Mouse (Mus musculus) layer of hippocampus, postnatal 25 days (tissue): ENCODE results near the gene Hmbs. TPM values are rescaled to one million over a fixed set of nuclear protein-coding genes. Genes with fewer than 3 reads are reported as not detected.
"Not testable (repeated sequence)": the region's sequence is repeated elsewhere in the genome, so short reads cannot be mapped to it uniquely, and the experiment has no call there.

ENCODE experiments used
- DNase-seq, 2 experiments: peaks; one replicate each; pipeline ENCODE4 v3.0.0; 2022; ENCODE audit warnings: mixed read lengths in 2 of 2, low spot score in 1 of 2; ENCODE audit errors: extremely low spot score in 1 of 2
- total RNA-seq, 2 experiments: library from RNA; stranded (reverse); gene quantifications; 2 replicates each; pipeline ENCODE4 v1.2.3; 2021

Hmbs gene
- 10 to 100 TPM; 17.9 to 23.6 TPM for total RNA-seq

- peak; percentile 68 to 86 for DNase-seq
Observed at GRCm38 (mm10) chr9:44343781-44344421, at the start of gene Hmbs. Gene Hmbs, minus strand, starts transcription at chr9:44344228.

DNA sequence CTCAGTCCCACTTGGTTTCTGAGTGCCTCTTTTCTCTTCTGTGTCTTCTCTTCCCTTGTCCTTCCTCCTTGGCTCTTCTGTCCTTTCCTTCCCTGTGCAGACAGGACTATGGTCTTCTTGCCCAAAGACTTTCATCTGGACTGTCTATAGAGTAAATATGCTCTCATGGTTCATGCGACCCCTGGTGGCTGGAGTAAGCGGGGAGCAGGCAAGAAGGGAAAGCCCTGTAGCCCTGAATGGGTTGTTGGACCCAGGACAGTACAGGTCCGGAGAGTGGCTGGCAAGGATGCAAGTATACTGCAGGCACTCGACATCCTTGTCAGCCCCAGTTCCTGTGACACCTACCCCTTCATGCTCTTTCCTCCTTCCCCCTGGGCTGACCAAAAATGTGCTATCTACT, 47.4 kb upstream of the Hmbs start:
- DNase-seq: peak; percentile 53 to 82

DNA sequence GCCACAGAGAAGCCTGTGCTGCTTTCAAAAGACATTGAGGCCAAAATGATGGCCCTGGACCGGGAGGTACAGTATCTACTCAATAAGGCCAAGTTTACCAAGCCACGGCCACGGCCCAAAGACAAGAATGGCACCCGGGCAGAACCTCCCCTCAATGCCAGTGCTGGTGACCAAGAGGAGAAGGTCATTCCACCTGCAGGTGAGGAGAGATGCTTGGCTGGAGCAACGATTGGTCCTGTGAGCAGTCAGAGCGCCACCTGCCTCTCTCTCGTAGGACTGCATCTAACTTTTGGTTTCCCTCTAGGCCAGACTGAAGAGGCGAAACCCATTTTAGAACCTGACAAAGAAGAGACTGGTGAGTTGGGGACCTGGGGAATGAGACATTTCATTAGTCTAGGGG, 45.2 kb upstream of the Hmbs start:
- peak in 1 of 2 experiments; percentile 52 for DNase-seq

- no peak for DNase-seq
Observed at GRCm38 (mm10) chr9:44387221-44387620, 43.2 kb upstream of the Hmbs start.

GRCm38 (mm10) chr9:44384596-44384995, 40.6 kb upstream of the Hmbs start:
- DNase-seq: no peak

DNA sequence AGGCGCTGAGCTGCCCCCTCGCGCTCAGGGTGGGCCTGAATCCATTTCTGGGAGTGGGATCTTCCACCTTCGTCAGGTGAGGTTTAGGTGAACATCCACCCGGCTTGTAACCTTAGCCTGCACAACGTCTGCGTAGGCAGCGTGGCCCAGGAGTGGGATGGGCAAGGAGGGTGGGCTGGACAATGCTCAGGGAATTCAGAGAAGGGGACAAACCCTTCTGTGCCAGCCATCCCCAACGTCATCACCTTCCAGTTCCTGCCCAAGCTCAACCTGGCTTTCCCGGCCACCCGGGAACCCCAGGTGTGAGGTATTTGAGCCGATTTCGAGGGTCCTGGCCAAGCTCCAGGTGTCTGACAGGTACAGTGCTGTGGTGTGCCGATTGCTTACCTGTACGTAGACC, 35.8 kb upstream of the Hmbs start:
- no peak for DNase-seq

DNA sequence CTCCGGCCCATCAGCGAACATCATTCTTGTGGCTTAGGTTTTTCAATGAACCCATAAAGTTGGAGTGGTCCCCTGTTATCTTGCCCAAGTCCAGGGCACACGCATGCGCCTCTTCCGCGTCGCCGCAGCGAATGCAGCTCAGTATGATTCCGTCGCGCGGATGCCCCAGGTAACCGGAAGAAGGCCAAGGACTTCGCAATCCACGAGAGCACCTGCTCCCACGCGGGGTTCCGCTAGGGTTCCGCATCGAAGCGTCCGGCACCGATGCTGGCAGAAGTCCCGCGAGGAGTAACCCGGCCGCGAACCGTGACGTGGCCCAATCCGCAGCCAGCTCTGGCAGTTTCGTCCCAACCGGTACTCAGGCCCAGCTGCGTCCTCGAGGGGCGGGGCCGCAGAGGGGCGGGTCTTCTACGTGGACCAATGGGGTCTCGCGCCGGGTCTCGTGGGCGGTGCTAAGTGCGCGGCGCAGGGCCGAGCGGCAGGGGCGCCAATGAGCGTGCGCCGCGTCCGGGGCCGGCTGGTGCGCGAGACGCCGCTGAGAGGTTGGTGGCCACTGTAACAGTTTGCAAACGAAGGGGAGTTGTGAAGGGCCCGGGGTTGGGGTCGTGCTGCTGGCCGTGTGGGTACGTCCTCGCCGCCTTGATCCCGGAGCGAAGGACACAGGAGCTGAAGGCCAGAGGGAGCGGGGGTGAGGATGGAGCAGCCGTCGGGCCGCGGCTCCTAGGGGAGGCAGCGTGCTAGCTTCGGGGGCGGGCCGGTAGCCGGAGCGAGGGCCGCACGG, 35.2 kb upstream of the Hmbs start, which contains the start of gene Hyou1:
Gene Hyou1, plus strand, starts transcription at position 437 of the 781 bp plus-strand sequence.
- peak; percentile 95 to 96 for DNase-seq

DNA sequence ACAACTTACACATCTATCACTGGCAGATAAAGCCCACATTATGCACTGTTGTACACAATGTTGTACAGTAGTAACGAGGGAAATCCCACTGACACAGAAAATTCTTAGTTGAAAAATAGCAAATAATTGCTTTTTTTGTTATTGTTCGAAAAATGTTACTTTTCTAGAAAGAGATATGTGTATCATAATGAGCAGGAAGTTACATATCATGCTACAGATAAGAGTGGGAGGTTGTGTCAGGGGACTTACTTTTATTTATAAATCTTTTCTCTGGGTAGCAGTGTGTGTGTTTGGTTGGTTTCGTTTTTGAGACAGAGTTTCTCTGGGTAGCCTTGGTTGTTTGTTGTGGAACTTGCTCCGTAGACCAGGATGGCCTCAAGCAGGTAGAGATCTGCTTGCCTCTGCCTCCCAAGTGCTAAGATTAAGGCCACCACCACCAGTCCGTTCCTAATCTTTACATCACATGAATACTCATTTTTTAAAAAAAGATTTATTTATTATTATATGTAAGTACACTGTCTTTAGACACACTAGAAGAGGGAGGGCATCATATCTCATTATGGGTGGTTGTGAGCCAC, 34.2 kb upstream of the Hmbs start:
- no peak for DNase-seq

- not testable (repeated sequence) for DNase-seq
Observed at GRCm38 (mm10) chr9:44377335-44377734, 33.3 kb upstream of the Hmbs start.

- no peak for DNase-seq
Observed at GRCm38 (mm10) chr9:44376141-44376540, 32.1 kb upstream of the Hmbs start.

- no peak for DNase-seq
Observed at GRCm38 (mm10) chr9:44373386-44373785, 29.4 kb upstream of the Hmbs start.

GRCm38 (mm10) chr9:44364480-44364879, 20.5 kb upstream of the Hmbs start:
- peak in 1 of 2 experiments; percentile 33 for DNase-seq

GRCm38 (mm10) chr9:44361931-44362330, 17.9 kb upstream of the Hmbs start:
- DNase-seq: not testable (repeated sequence)

- peak; percentile 87 to 93 for DNase-seq
Observed at GRCm38 (mm10) chr9:44361190-44361917, 17.3 kb upstream of the Hmbs start, which contains the start of gene Vps11. Gene Vps11, minus strand, starts transcription at chr9:44361670.

DNA sequence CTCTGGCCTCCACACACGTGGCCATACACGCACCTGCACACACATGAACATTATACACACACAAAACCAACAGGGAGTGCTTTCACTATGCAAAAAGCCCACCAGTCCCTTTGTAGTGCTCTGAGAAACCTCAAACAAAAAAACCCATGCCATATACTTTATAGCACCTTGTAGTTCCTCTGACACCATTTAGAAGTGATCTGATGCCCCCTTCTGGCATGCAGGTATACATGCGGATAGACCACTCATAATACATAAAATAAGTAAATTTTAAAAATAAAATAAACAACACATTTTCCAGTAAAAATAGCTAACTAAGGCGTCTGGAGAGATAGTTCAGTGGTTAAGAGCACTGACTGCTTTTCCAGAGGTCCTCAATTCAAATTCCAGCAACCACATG, 13.2 kb upstream of the Hmbs start:
- no peak for DNase-seq

GRCm38 (mm10) chr9:44353142-44353541, 9.1 kb upstream of the Hmbs start:
- no peak for DNase-seq

DNA sequence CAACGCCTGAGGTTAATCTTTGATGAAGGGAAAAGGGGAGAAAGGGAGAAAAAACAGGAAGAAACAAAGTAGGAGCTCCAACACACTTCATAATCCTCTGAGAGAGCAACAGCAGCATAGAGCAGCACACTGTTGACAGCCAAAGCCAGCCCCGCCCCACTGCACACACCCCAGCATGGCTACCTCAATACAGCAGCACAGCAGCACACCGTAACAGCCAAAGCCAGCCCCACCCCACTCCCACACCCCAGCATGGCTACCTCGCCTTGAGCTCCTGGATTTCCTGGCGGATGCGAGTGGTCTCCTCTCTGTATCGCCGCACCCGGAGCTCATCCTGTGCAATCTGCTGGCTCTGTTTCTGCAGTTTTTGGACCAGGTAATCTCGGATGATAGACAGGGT, 8.3 kb upstream of the Hmbs start:
- no peak for DNase-seq

DNA sequence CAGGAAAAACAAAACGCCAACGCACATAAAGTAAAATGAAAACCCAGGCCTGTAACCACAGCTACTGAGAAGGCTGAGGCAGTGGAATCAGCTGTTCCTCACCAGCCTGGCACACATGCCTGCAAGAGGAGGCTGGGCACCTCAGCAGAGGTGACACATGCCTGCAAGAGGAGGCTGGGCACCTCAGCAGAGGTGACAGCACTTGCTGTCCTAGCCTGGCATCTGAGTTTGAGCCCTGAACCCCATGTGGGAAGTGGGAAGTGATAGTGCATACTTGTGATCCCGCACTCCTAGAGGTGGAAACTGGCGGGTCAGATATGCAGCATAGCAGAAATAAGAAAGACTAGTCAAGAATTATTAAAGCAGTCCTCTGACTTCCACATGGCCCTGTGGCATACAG, 7.4 kb upstream of the Hmbs start:
- no peak for DNase-seq

GRCm38 (mm10) chr9:44348546-44348945, 4.5 kb upstream of the Hmbs start:
- DNase-seq: no peak

DNA sequence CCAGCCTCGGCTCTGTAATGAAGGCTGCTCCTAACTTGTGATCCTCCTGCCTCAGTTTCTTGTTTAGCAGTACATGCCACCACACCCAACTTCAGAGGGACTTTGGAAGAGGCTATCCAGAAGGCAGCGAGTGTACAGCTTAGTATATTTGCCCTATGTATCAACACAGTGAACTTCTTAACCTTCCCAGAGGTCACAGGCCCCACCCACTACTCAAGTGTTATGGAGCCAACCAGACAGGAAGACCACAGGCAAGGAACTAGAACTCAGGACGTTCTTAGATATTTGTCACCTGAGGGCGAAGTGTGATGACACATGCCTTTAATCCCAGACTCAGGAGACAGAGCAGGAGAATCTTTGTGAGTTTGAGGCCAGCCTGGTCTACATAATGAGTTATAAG, 3.6 kb upstream of the Hmbs start:
- no peak for DNase-seq

DNA sequence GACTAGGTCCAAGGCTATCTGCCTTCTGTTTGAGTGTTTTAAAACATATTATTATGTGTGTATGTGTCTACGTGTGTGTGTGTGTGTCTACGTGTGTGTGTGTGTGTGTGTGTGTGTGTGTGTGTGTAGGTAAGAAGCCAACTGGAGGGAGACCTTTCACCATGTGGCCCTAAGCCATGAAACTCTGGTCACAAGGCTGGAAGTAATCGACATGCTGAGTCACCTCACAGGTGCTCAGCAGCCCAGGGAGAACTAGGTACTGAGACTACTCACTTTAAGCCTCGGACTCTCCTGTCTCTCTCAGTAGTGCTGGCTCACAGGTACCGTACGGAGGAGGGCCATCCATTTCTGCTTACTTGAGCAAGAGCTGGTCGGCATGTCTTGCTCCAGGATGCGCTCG, 3.1 kb upstream of the Hmbs start:
- no peak for DNase-seq
